Mouse (Mus musculus) cerebellum, adult 9-11 months (tissue): ENCODE results near the gene Grb2.

Experiments used
- DNase-seq: peaks from one replicate; pipeline ENCODE4 v3.0.0; 2022

Gene Grb2

GRCm38 (mm10) chr11:115625877-115626276, 82.5 kb downstream of the Grb2 start:
- peak; percentile 40 for DNase-seq

- DNase-seq, result peak; percentile 38
Observed at GRCm38 (mm10) chr11:115623487-115624070, 84.8 kb downstream of the Grb2 start.

- DNase-seq, result peak; percentile 14
Observed at GRCm38 (mm10) chr11:115619949-115620348, 88.4 kb downstream of the Grb2 start.

- DNase-seq, result peak; percentile 11
Observed at GRCm38 (mm10) chr11:115618732-115619516, 89.5 kb downstream of the Grb2 start.

- no peak for DNase-seq
Observed at GRCm38 (mm10) chr11:115618001-115618400, 90.4 kb downstream of the Grb2 start.

GRCm38 (mm10) chr11:115616893-115617292, 91.5 kb downstream of the Grb2 start:
- DNase-seq, result no peak

GRCm38 (mm10) chr11:115616371-115616770, 92.0 kb downstream of the Grb2 start:
- DNase-seq, result peak; percentile 31

- peak; percentile 31 for DNase-seq
Observed at GRCm38 (mm10) chr11:115615875-115616274, 92.5 kb downstream of the Grb2 start.

- peak; percentile 34 for DNase-seq
Observed at GRCm38 (mm10) chr11:115615108-115615825, 93.1 kb downstream of the Grb2 start.

- peak; percentile 62 for DNase-seq
Observed at GRCm38 (mm10) chr11:115614346-115615107, 93.9 kb downstream of the Grb2 start.

GRCm38 (mm10) chr11:115613138-115613945, 95.1 kb downstream of the Grb2 start:
- DNase-seq, result peak; percentile 54

GRCm38 (mm10) chr11:115612410-115613137, 95.8 kb downstream of the Grb2 start, which contains the start of gene Mif4gd:
TSS of gene Mif4gd (minus strand) at chr11:115612969.
- peak; percentile 95 for DNase-seq

- DNase-seq, result peak; percentile 80
Observed at GRCm38 (mm10) chr11:115612059-115612409, 96.4 kb downstream of the Grb2 start.

- no peak for DNase-seq
Observed at GRCm38 (mm10) chr11:115611173-115611572, 97.2 kb downstream of the Grb2 start.

GRCm38 (mm10) chr11:115609576-115609975, 98.8 kb downstream of the Grb2 start:
- DNase-seq, result no peak

- peak; percentile 43 for DNase-seq
Observed at GRCm38 (mm10) chr11:115608421-115609399, 99.7 kb downstream of the Grb2 start.

- DNase-seq, result peak; percentile 30
Observed at GRCm38 (mm10) chr11:115606733-115607132, 101.7 kb downstream of the Grb2 start.

- DNase-seq, result peak; percentile 59
Observed at GRCm38 (mm10) chr11:115604304-115604696, 104.1 kb downstream of the Grb2 start.

GRCm38 (mm10) chr11:115603476-115604303, 104.7 kb downstream of the Grb2 start, which contains the start of the genes Mrps7 and Gga3:
TSS of gene Mrps7 (plus strand) at chr11:115603925.
TSS of gene Gga3 (minus strand) at chr11:115604051.
- DNase-seq, result peak; percentile 89
